Mouse (Mus musculus) heart, adult 11 months (tissue): ENCODE measurements at regions not wholly inside any gene's neighbourhood (a gene's known extent, or its start where the extent isn't known, plus 50 kb on each side); places are given as distances from the start of the nearest gene placed in this dataset.

Experiments
- DNase-seq: peaks from one replicate; pipeline ENCODE4 v3.0.0; 2022

GRCm38 (mm10) chr13:112237377-112237776 is 50.9 kb upstream of the Ankrd55 start:
- no peak for DNase-seq

GRCm38 (mm10) chr13:112237917-112238316 is 50.3 kb upstream of the Ankrd55 start:
- DNase-seq, result peak; percentile 89
